Mouse (Mus musculus) hindbrain, postnatal 0 days (tissue): ENCODE results near the gene Olfr101. TPM values are rescaled to one million over a fixed set of nuclear protein-coding genes. Genes with fewer than 3 reads are reported as not detected.

Experiments used
- ATAC-seq: fragments of 200-750 bp; cut with Nextera tagmentation; 2 replicates; pipeline ENCODE4 v1.8.0; 2017; ENCODE audit warnings: mild to moderate bottlenecking, moderate TSS enrichment, moderate library complexity
- DNase-seq: peaks from one replicate; pipeline ENCODE4 v3.0.0-alpha.2; 2015; ENCODE audit warnings: low spot score
- H3K27ac ChIP-seq: fragments of 300-500 bp; sonication (generic); 2 replicates; pipeline ENCODE4 v1.5.1; 2014; ENCODE audit warnings: mild to moderate bottlenecking
- H3K27me3 ChIP-seq: fragments of 300-500 bp; sonication (generic); 2 replicates; pipeline ENCODE4 v1.6.1; 2014; ENCODE audit warnings: low read length, mixed read lengths; ENCODE audit not compliant: insufficient read depth
- H3K36me3 ChIP-seq: fragments of 300-500 bp; sonication (generic); 2 replicates; pipeline ENCODE4 v1.6.1; 2014; ENCODE audit warnings: low read length, mixed read lengths; ENCODE audit not compliant: insufficient read depth
- H3K4me1 ChIP-seq: fragments of 300-500 bp; sonication (generic); 2 replicates; pipeline ENCODE4 v1.6.1; 2014; ENCODE audit warnings: antibody characterized with exemption, low read length, mixed read lengths; ENCODE audit not compliant: insufficient read depth
- H3K4me2 ChIP-seq: fragments of 300-500 bp; sonication (generic); 2 replicates; pipeline ENCODE4 v1.6.1; 2014; ENCODE audit warnings: low read depth, mild to moderate bottlenecking, low read length, moderate library complexity, mixed read lengths
- H3K4me3 ChIP-seq: fragments of 300-500 bp; sonication (generic); 2 replicates; pipeline ENCODE4 v1.5.1; 2014; ENCODE audit warnings: low read length
- H3K9ac ChIP-seq: fragments of 300-500 bp; sonication (generic); replicated peaks from 2 replicates; pipeline ENCODE4 v1.6.1; 2014; ENCODE audit warnings: mild to moderate bottlenecking, low read length, moderate library complexity, mixed read lengths
- H3K9me3 ChIP-seq: fragments of 300-500 bp; sonication (generic); 2 replicates; pipeline ENCODE4 v1.6.1; 2016; ENCODE audit warnings: low read length, mixed read lengths
- CTCF ChIP-seq: IDR thresholded peaks from 2 replicates; pipeline ENCODE4 v1.5.1; 2016; ENCODE audit warnings: antibody characterized with exemption, control low read depth, low read depth
- WGBS: fragments of 180-500 bp; shearing (Covaris S2); extraction: QIAGEN DNeasy Blood & Tissue Kit; methylation state at CpG from one replicate; pipeline ENCODE4 v1.1.7; 2014; 5-methylcytosine and 5-hydroxymethylcytosine counted together
- polyA plus RNA-seq: library from polyadenylated mRNA; unstranded; fragments of >200 nt; fragmentation: Nextera tagmentation; extraction: Ambion mirVana; gene quantifications from 2 replicates; pipeline ENCODE4 v1.2.1, GENCODE M21; 2015
- total RNA-seq: library from RNA; depleted of rRNA; stranded (reverse); fragments of >200 nt; gene quantifications from 2 replicates; pipeline ENCODE4 v1.2.3, GENCODE M21; 2014; rRNA removed

Olfr101 gene
- total RNA-seq = not detected in 2 replicates
- polyA plus RNA-seq = not detected in 2 replicates

GRCm38 (mm10) chr17:37304213-37304612 is at the start of gene Olfr101:
Gene Olfr101, minus strand, starts transcription at chr17:37304313.
- no peaks in the 10 kb centered on the region for H3K9me3 ChIP-seq
- no peak within 1 kb of the TSS for H3K9ac ChIP-seq
- no peak within 1 kb of the TSS for H3K4me2 ChIP-seq
- H3K36me3 ChIP-seq = no peaks in the 10 kb centered on the region
- no peak for TF ChIP-seq CTCF
- H3K27ac ChIP-seq = no peak within 1 kb of the TSS
- no peaks in the 10 kb centered on the region for H3K27me3 ChIP-seq
- H3K4me1 ChIP-seq = no peaks in the 10 kb centered on the region
- H3K4me3 ChIP-seq = no peak within 1 kb of the TSS
- whole genome bisulfite sequencing = 82% methylated on average over 4 of the region's 4 CpGs
- DNase-seq = no peak
- ATAC-seq = no peak

GRCm38 (mm10) chr17:37339598-37339997 is 35.5 kb upstream of the Olfr101 start, which contains the start of gene Olfr103:
Gene Olfr103, minus strand, starts transcription at chr17:37339698.
- 89% methylated on average over 2 of the region's 2 CpGs for WGBS
- H3K9ac ChIP-seq = no peak within 1 kb of the TSS
- no peak for TF ChIP-seq CTCF
- no peaks in the 10 kb centered on the region for H3K9me3 ChIP-seq
- H3K4me2 ChIP-seq = no peak within 1 kb of the TSS
- H3K4me3 ChIP-seq = no peak within 1 kb of the TSS
- no peaks in the 10 kb centered on the region for H3K36me3 ChIP-seq
- ATAC-seq (no peak), DNase-seq (no peak)
- H3K4me1 ChIP-seq = no peaks in the 10 kb centered on the region
- no peak within 1 kb of the TSS for H3K27ac ChIP-seq
- no peaks in the 10 kb centered on the region for H3K27me3 ChIP-seq

DNA sequence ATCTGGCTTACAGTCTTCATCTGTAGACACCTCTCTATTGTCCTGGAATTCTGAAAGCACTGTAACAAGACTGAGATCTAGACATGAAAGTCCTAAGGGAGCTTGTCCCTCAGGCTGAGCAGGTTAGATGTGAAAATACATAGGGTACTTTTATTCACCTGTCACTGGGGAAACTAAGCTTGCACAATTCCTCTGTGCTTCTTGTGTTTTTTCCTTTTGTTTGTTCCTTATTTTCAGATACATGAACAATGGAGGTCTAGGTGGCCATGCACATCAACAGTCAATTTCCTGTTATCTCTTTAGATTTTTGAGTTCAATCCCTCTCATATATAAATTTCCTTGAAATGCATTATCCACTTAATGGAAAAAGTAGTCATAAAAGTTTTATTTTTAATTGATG is 12.8 kb upstream of the Olfr101 start, which contains the start of gene Olfr102:
Gene Olfr102 (minus strand): TSS at position 101 of the 400 bp plus-strand sequence.
- Histone ChIP-seq H3K4me3 (no peak within 1 kb of the TSS), H3K4me1 (no peaks in the 10 kb centered on the region), H3K9ac (no peak within 1 kb of the TSS), H3K36me3 (no peaks in the 10 kb centered on the region), H3K27ac (no peak within 1 kb of the TSS), H3K27me3 (no peaks in the 10 kb centered on the region), H3K9me3 (no peaks in the 10 kb centered on the region), H3K4me2 (no peak within 1 kb of the TSS)
- no peak for DNase-seq
- no peak for TF ChIP-seq CTCF
- ATAC-seq = no peak

DNA sequence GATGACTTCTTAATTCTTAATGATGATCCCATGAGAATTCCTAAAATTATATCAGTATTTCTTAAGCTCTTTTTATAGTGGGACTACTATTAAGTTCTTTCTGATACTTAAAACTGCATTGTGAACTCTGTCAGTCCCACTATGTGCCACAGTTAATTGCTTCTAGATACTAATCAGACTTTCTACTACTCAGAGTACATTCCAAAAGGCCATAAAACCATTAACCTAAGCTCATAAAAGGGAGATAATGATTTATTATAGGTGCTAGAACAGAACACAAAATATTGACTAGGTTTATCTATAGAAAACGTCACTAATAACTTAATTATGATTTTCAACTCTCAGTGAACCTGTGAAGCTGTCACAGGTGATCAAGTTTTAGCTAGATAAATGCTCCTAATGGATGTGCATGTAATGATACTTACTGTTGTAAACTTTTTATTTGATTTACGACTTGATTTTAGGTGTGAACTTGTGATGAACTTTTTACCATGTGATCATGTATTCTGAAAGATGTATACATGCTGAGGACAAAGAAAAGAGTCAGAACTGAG is 6.1 kb upstream of the Olfr101 start:
- H3K9ac ChIP-seq = no peak overlapping the region
- no peaks in the 10 kb centered on the region for H3K4me1 ChIP-seq
- H3K27me3 ChIP-seq = no peaks in the 10 kb centered on the region
- H3K4me3 ChIP-seq = no peak overlapping the region
- DNase-seq (no peak), ATAC-seq (no peak)
- no peak overlapping the region for H3K27ac ChIP-seq
- no peak for TF ChIP-seq CTCF
- no peaks in the 10 kb centered on the region for H3K36me3 ChIP-seq
- no peaks in the 10 kb centered on the region for H3K9me3 ChIP-seq
- H3K4me2 ChIP-seq = no peak overlapping the region
- 54% methylated on average over 2 of the region's 2 CpGs for WGBS

DNA sequence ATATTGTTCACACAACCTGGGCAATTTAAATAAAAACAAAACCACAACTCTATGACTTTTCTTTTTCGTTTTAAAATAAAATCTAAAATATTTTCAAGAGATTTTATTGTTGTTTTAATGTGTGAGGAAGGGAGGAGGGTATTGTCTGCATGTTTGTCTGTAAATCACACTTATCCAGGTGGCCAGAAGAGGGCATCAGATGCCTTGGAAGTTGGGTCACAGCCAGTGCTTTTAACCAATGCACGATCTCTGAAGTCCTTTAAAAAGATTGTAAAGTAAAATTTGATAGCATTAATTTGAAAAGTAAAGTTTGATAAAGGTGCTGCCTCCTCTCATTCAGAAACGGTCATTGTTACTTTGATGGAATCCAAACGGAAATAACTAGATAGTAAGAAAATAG is 4.4 kb upstream of the Olfr101 start:
- 43% methylated on average over 4 of the region's 4 CpGs for WGBS
- ATAC-seq = no peak

GRCm38 (mm10) chr17:37283360-37283759 is 20.8 kb downstream of the Olfr101 start, which contains the start of gene Olfr99:
Gene Olfr99, minus strand, starts transcription at chr17:37283460.
- H3K27me3 ChIP-seq = no peaks in the 10 kb centered on the region
- no peak for ATAC-seq
- H3K9ac ChIP-seq = no peak within 1 kb of the TSS
- H3K27ac ChIP-seq = no peak within 1 kb of the TSS
- DNase-seq = no peak
- TF ChIP-seq CTCF = no peak
- 73% methylated on average over 1 of the region's 1 CpGs for WGBS
- no peak within 1 kb of the TSS for H3K4me2 ChIP-seq
- H3K36me3 ChIP-seq = no peaks in the 10 kb centered on the region
- H3K4me1 ChIP-seq = no peaks in the 10 kb centered on the region
- H3K4me3 ChIP-seq = no peak within 1 kb of the TSS
- H3K9me3 ChIP-seq = no peaks in the 10 kb centered on the region

More for the DNA sequence above, 4.4 kb upstream of the Olfr101 start:
- Histone ChIP-seq H3K4me1 (no peaks in the 10 kb centered on the region), H3K36me3 (no peaks in the 10 kb centered on the region), H3K27ac (no peak overlapping the region), H3K27me3 (no peaks in the 10 kb centered on the region), H3K9me3 (no peaks in the 10 kb centered on the region), H3K4me3 (no peak overlapping the region), H3K4me2 (no peak overlapping the region), H3K9ac (no peak overlapping the region)
- DNase-seq = peak; percentile 58
- peak; percentile 60 for TF ChIP-seq CTCF

DNA sequence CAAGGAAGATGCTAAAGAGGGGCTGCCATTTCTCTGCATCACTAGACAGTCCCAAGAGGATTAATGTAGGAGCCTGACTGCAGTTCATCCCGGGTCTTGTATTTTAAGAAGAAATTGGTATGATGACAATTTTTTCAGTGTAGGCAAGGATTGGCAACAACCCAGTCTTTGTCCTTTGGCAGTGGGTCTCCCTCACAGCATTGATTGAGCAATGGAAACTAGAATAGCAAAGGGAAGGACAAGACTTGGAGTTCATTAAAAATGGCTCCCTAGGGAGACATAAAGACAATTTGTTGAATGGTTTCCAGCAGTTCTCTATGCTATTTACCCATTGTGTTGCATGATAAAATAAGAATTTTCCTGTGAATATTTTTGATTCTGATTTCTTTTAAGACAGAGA is 23.8 kb downstream of the Olfr101 start:
- H3K27me3 ChIP-seq = no peaks in the 10 kb centered on the region
- H3K27ac ChIP-seq = no peak overlapping the region
- no peak for DNase-seq
- no peaks in the 10 kb centered on the region for H3K4me1 ChIP-seq
- H3K4me2 ChIP-seq = no peak overlapping the region
- TF ChIP-seq CTCF = no peak
- no peak overlapping the region for H3K4me3 ChIP-seq
- no peaks in the 10 kb centered on the region for H3K36me3 ChIP-seq
- no peak overlapping the region for H3K9ac ChIP-seq
- H3K9me3 ChIP-seq = no peaks in the 10 kb centered on the region
- 68% methylated on average over 1 of the region's 1 CpGs for WGBS
- no peak for ATAC-seq
